18 mouse cellular contexts compared by ENCODE assay signal in genomic region chr12:47406563-47406962, GRCm38 (mm10).
A peak's percentile ranks its signal among the peaks of the same experiment; 100 is the strongest.
DNase-seq lines count a peak whose midpoint lies in the region; ATAC-seq and TF ChIP-seq lines count a peak whose summit lies in the region.
"Had no signal": no experiment of that assay in that cellular context is flagged by ENCODE, and none has a peak within 500 bp of the region (broad histone marks: within the 10 kb centered on the region; RNA-seq: fewer than 3 reads in every experiment).

No protein-coding gene starts in this region.

- ATAC-seq in lung, postnatal 0 days = peak; percentile 63
- ATAC-seq: forebrain, embryonic 13.5 days; forebrain, embryonic 15.5 days had no signal

- peak; percentile 6; the same call in 1 of the 2 replicates for TF ChIP-seq CTCF in gastrocnemius, adult 2 months (IDR thresholded peaks at IDR 0.05)
- no peak for TF ChIP-seq CTCF in lung, postnatal 0 days (IDR thresholded peaks at IDR 0.05)
- no peak for TF ChIP-seq CTCF in left cerebral cortex, adult 2 months (IDR thresholded peaks at IDR 0.05)

- H3K9me3 ChIP-seq in lung, postnatal 0 days (ENCODE audit: low read length) = no peaks in the 10 kb centered on the region
- H3K9me3 ChIP-seq: embryonic facial prominence, embryonic 10.5 days; embryonic facial prominence, embryonic 12.5 days; forebrain, embryonic 13.5 days; forebrain, embryonic 15.5 days had no signal

- DNase-seq in gastrocnemius, adult 2 months = no peak
- no peak for DNase-seq in gastrocnemius, adult 8-10 months (ENCODE audit: low spot score in 2 of 2)
- DNase-seq in lung, postnatal 0 days (ENCODE audit: low spot score) = peak; percentile 12
- DNase-seq in lung, postnatal 14 days = no peak
- DNase-seq in lung, postnatal 36 days = peak; percentile 19
- DNase-seq in lung, postnatal 10 days = no peak
- peak; percentile 57 for DNase-seq in skeletal muscle tissue, adult 2 months (ENCODE audit: low read depth, low spot score)
- no peak for DNase-seq in left cerebral cortex, adult 2 months (ENCODE audit: extremely low spot score in 1 of 2, low spot score in 2 of 2)
- DNase-seq: adrenal gland, postnatal 36 days; cerebellum, adult 11-12 months; cerebellum, adult 2 months; cerebellum, adult 9-10 months; cerebellum, postnatal 10 days; cerebellum, postnatal 25 days had no signal

- no peak overlapping the region for H3K4me2 ChIP-seq in lung, postnatal 0 days (replicated peaks; ENCODE audit: low read depth, low read length)
- H3K4me2 ChIP-seq: embryonic facial prominence, embryonic 12.5 days; forebrain, embryonic 13.5 days; forebrain, embryonic 15.5 days had no signal

- H3K9ac ChIP-seq in lung, postnatal 0 days (replicated peaks; ENCODE audit: low read depth) = no peak overlapping the region
- H3K9ac ChIP-seq: embryonic facial prominence, embryonic 12.5 days; forebrain, embryonic 13.5 days; forebrain, embryonic 15.5 days had no signal

- H3K27ac ChIP-seq in gastrocnemius, adult 2 months = peak overlapping the region; percentile 63
- H3K27ac ChIP-seq in lung, postnatal 0 days (ENCODE audit: low read length) = no peak overlapping the region
- H3K27ac ChIP-seq in left cerebral cortex, adult 2 months = no peak overlapping the region
- H3K27ac ChIP-seq: embryonic facial prominence, embryonic 10.5 days; embryonic facial prominence, embryonic 12.5 days; forebrain, embryonic 13.5 days; forebrain, embryonic 15.5 days had no signal

- no peak overlapping the region for H3K4me3 ChIP-seq in gastrocnemius, adult 2 months
- H3K4me3 ChIP-seq in lung, postnatal 0 days (ENCODE audit: low read depth, low read length) = no peak overlapping the region
- no peak overlapping the region for H3K4me3 ChIP-seq in left cerebral cortex, adult 2 months
- H3K4me3 ChIP-seq: embryonic facial prominence, embryonic 10.5 days; embryonic facial prominence, embryonic 12.5 days; forebrain, embryonic 13.5 days; forebrain, embryonic 15.5 days had no signal

- intact Hi-C loops in gastrocnemius, adult 2 months (cut with DNase I) = no loop called here
- intact Hi-C loops in left cerebral cortex, adult 2 months (cut with DNase I) = no loop called here

- 61% methylated on average over 2 of the region's 2 CpGs for WGBS in lung, postnatal 0 days

- no peaks in the 10 kb centered on the region for H3K27me3 ChIP-seq in lung, postnatal 0 days (replicated peaks; ENCODE audit: insufficient read depth, low read length)
- H3K27me3 ChIP-seq: embryonic facial prominence, embryonic 12.5 days; forebrain, embryonic 13.5 days; forebrain, embryonic 15.5 days had no signal

- no peaks in the 10 kb centered on the region for H3K4me1 ChIP-seq in lung, postnatal 0 days (ENCODE audit: insufficient read depth, low read depth, low read length)
- H3K4me1 ChIP-seq: embryonic facial prominence, embryonic 10.5 days; embryonic facial prominence, embryonic 12.5 days; forebrain, embryonic 13.5 days; forebrain, embryonic 15.5 days had no signal

- TF ChIP-seq EP300 in lung, postnatal 0 days (IDR thresholded peaks at IDR 0.05) = no peak

- H3K36me3 ChIP-seq in lung, postnatal 0 days (ENCODE audit: insufficient read depth, low read length) = no peaks in the 10 kb centered on the region
- H3K36me3 ChIP-seq: embryonic facial prominence, embryonic 10.5 days; embryonic facial prominence, embryonic 12.5 days; forebrain, embryonic 15.5 days had no signal

Comparison
In these comparisons a context has a peak if more than half of its experiments do, and no peak if none do; other contexts are left out.
1. DNase-seq: peak in lung, postnatal 0 days (single experiment), lung, postnatal 36 days (single experiment) and skeletal muscle tissue, adult 2 months (single experiment); none in gastrocnemius, adult 2 months (single experiment), gastrocnemius, adult 8-10 months (0 of 2), lung, postnatal 14 days (single experiment), lung, postnatal 10 days (single experiment) and left cerebral cortex, adult 2 months (0 of 2).